Mouse (Mus musculus): Measurements from ENCODE around the gene Clybl. TPM values are rescaled to one million over a fixed set of nuclear protein-coding genes. Genes with fewer than 3 reads are reported as not detected.

Clybl gene
- total and polyA plus RNA-seq, 3 experiments = 16.5 to 25.7 (median 18.7) TPM

- no peak overlapping the region for H3K9ac ChIP-seq (ENCODE audit: insufficient read depth, low read depth)
- peaks cover 4 to 12% of the 10 kb centered on the region in 2 experiments; a peak in 2 of 4 replicates for H3K4me1 ChIP-seq (ENCODE audit: control insufficient read depth in 1 of 2, insufficient read depth in 2 of 2)
- TF ChIP-seq KAT2A (IDR thresholded peaks at IDR 0.05; ENCODE audit: insufficient replicate concordance, low read length) (no peak), JUN (IDR thresholded peaks at IDR 0.05; ENCODE audit: insufficient read depth, low read depth, low read length) (no peak), MAX (IDR thresholded peaks at IDR 0.05; ENCODE audit: low read length) (no peak), USF2 (conservative IDR thresholded peaks at IDR 0.05; ENCODE audit: low read depth, low read length) (no peak), BHLHE40 (IDR thresholded peaks at IDR 0.05; ENCODE audit: low read depth, low read length) (no peak), ETS1 (conservative IDR thresholded peaks at IDR 0.05; ENCODE audit: low read depth, low read length) (no peak)
- H3K36me3 ChIP-seq (replicated peaks in 1 of 2; ENCODE audit: control insufficient read depth in 1 of 2, insufficient read depth in 1 of 2, low read length in 1 of 2) = peaks cover 0 to 3% of the 10 kb centered on the region in 2 experiments
- DNase-seq (ENCODE audit: extremely low read depth) = no peak
- in situ Hi-C loops (cut with MboI; ENCODE audit: low pct_ligation_motif_present, low pct_unique_long_range_greater_than_20kb, low sequenced_read_pairs) = no loop called here
- H3K27me3 ChIP-seq (replicated peaks) = no peaks in the 10 kb centered on the region
- no peaks in the 10 kb centered on the region for H3K79me2 ChIP-seq (replicated peaks; ENCODE audit: control insufficient read depth, extremely low read depth, insufficient read depth, poor library complexity, severe bottlenecking)
- no peak overlapping the region for H3K4me2 ChIP-seq (ENCODE audit: insufficient read depth, low read depth, poor library complexity, severe bottlenecking)
- dilution Hi-C loops (cut with MboI; ENCODE audit: extremely low pct_ligation_motif_present, extremely low pct_unique_long_range_greater_than_20kb, low sequenced_read_pairs) = no loop called here
- H3K4me3 ChIP-seq (replicated peaks in 1 of 3; ENCODE audit: low read depth in 2 of 3, low read length in 2 of 3, poor library complexity in 1 of 3) = no peak overlapping the region
- no peak overlapping the region for H3K27ac ChIP-seq (ENCODE audit: insufficient read depth, low read depth)
- H3K9me3 ChIP-seq (replicated peaks; ENCODE audit: low read length) = no peaks in the 10 kb centered on the region
Measured at GRCm38 (mm10) chr14:122227454-122227951, 46.0 kb downstream of the Clybl start.

- Histone ChIP-seq H3K9ac (ENCODE audit: insufficient read depth, low read depth) (no peak overlapping the region), H3K9me3 (replicated peaks; ENCODE audit: low read length) (no peaks in the 10 kb centered on the region), H3K27ac (ENCODE audit: insufficient read depth, low read depth) (no peak overlapping the region), H3K27me3 (replicated peaks) (no peaks in the 10 kb centered on the region), H3K4me3 (replicated peaks in 1 of 3; ENCODE audit: low read depth in 2 of 3, low read length in 2 of 3, poor library complexity in 1 of 3) (no peak overlapping the region), H3K4me2 (ENCODE audit: insufficient read depth, low read depth, poor library complexity, severe bottlenecking) (no peak overlapping the region), H3K36me3 (replicated peaks in 1 of 2; ENCODE audit: control insufficient read depth in 1 of 2, insufficient read depth in 1 of 2, low read length in 1 of 2) (peaks cover 0 to 3% of the 10 kb centered on the region in 2 experiments), H3K4me1 (ENCODE audit: control insufficient read depth in 1 of 2, insufficient read depth in 2 of 2) (peaks cover 0 to 1% of the 10 kb centered on the region in 2 experiments; a peak in 1 of 4 replicates), H3K79me2 (replicated peaks; ENCODE audit: control insufficient read depth, extremely low read depth, insufficient read depth, poor library complexity, severe bottlenecking) (no peaks in the 10 kb centered on the region)
- in situ Hi-C loops (cut with MboI; ENCODE audit: low pct_ligation_motif_present, low pct_unique_long_range_greater_than_20kb, low sequenced_read_pairs) (no loop called here), dilution Hi-C loops (cut with MboI; ENCODE audit: extremely low pct_ligation_motif_present, extremely low pct_unique_long_range_greater_than_20kb, low sequenced_read_pairs) (no loop called here)
- TF ChIP-seq USF2 (conservative IDR thresholded peaks at IDR 0.05; ENCODE audit: low read depth, low read length) (no peak), USF1 (IDR thresholded peaks at IDR 0.05; ENCODE audit: low read depth, low read length) (no peak), UBTF (IDR thresholded peaks at IDR 0.05; ENCODE audit: low read depth, low read length) (no peak), SMC3 (IDR thresholded peaks at IDR 0.05; ENCODE audit: low read depth, low read length) (no peak), MAX (IDR thresholded peaks at IDR 0.05; ENCODE audit: low read length) (no peak), JUND (conservative IDR thresholded peaks at IDR 0.05; ENCODE audit: low read depth, low read length) (no peak), MYC (IDR thresholded peaks at IDR 0.05; ENCODE audit: low read depth, low read length) (no peak)
- DNase-seq (ENCODE audit: extremely low read depth) = no peak
Measured at GRCm38 (mm10) chr14:122228816-122229551, 47.5 kb downstream of the Clybl start.

GRCm38 (mm10) chr14:122229988-122230387, 48.5 kb downstream of the Clybl start:
- dilution Hi-C loops (cut with MboI; ENCODE audit: extremely low pct_ligation_motif_present, extremely low pct_unique_long_range_greater_than_20kb, low sequenced_read_pairs) (no loop called here), in situ Hi-C loops (cut with MboI; ENCODE audit: low pct_ligation_motif_present, low pct_unique_long_range_greater_than_20kb, low sequenced_read_pairs) (no loop called here)
- no peak for DNase-seq (ENCODE audit: extremely low read depth)
- H3K27me3 ChIP-seq (replicated peaks) = no peaks in the 10 kb centered on the region
- H3K4me3 ChIP-seq (replicated peaks in 1 of 3; ENCODE audit: low read depth in 2 of 3, low read length in 2 of 3, poor library complexity in 1 of 3) = no peak overlapping the region
- H3K4me2 ChIP-seq (ENCODE audit: insufficient read depth, low read depth, poor library complexity, severe bottlenecking) = no peak overlapping the region
- no peak overlapping the region for H3K27ac ChIP-seq (ENCODE audit: insufficient read depth, low read depth)
- no peaks in the 10 kb centered on the region for H3K4me1 ChIP-seq (ENCODE audit: control insufficient read depth in 1 of 2, insufficient read depth in 2 of 2)
- no peaks in the 10 kb centered on the region for H3K9me3 ChIP-seq (replicated peaks; ENCODE audit: low read length)
- H3K36me3 ChIP-seq (replicated peaks in 1 of 2; ENCODE audit: control insufficient read depth in 1 of 2, insufficient read depth in 1 of 2, low read length in 1 of 2) = peaks cover 0 to 3% of the 10 kb centered on the region in 2 experiments
- TF ChIP-seq NRF1 (IDR thresholded peaks at IDR 0.05; ENCODE audit: low read depth, low read length) = no peak
- no peak for TF ChIP-seq E2F4 (IDR thresholded peaks at IDR 0.05; ENCODE audit: insufficient replicate concordance, low read depth, low read length)
- TF ChIP-seq MAFK (IDR thresholded peaks at IDR 0.05; ENCODE audit: insufficient replicate concordance, low read length) = no peak
- no peak overlapping the region for H3K9ac ChIP-seq (ENCODE audit: insufficient read depth, low read depth)
- no peaks in the 10 kb centered on the region for H3K79me2 ChIP-seq (replicated peaks; ENCODE audit: control insufficient read depth, extremely low read depth, insufficient read depth, poor library complexity, severe bottlenecking)

All from CH12.LX (cell line).